Mouse (Mus musculus): ENCODE measurements around the gene Mrps34. TPM values are rescaled to one million over a fixed set of nuclear protein-coding genes. Genes with fewer than 3 reads are reported as not detected.

Gene Mrps34
- polyA plus RNA-seq, 1 experiment = 100 TPM

DNA sequence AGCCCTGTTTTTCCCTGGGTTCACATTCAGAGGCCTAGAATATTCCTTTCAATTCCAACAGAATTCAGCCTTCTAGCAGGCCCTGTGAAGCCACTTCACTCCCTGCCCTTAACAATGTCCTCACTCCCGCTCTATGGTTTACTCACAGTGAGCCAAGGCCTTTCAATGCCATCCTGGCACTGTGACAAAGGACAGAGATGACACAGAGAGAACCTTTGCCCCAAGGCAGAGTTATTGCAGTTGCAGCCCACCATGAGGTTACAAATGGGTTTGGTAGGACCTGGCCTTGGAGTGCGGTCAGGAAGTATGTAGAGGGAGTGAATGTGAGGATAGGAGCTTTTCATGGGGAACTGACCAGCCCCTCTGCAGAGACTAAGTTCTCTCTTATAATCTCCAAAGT, 12.7 kb downstream of the Mrps34 start:
- 87% methylated on average over 2 of the region's 2 CpGs for WGBS
- H3K4me3 ChIP-seq (replicated peaks; ENCODE audit: extremely low read depth, low read depth, low read length) = no peak overlapping the region
- DNase-seq = no peak
- no peak for TF ChIP-seq POLR2A (IDR thresholded peaks at IDR 0.05; ENCODE audit: borderline replicate concordance, extremely low read depth, low read depth, low read length)
- no peak for TF ChIP-seq CTCF (IDR thresholded peaks at IDR 0.05; ENCODE audit: insufficient read depth, low read length)
- no peaks in the 10 kb centered on the region for H3K4me1 ChIP-seq (ENCODE audit: control insufficient read depth, insufficient read depth, low read length)

- no peak for DNase-seq
Observed at GRCm38 (mm10) chr17:24913984-24914383, 19.1 kb downstream of the Mrps34 start.

GRCm38 (mm10) chr17:24923246-24923645, 28.3 kb downstream of the Mrps34 start:
- DNase-seq = no peak
- no peak overlapping the region for H3K4me3 ChIP-seq (replicated peaks; ENCODE audit: extremely low read depth, low read depth, low read length)
- 92% methylated on average over 1 of the region's 1 CpGs for WGBS
- TF ChIP-seq CTCF (IDR thresholded peaks at IDR 0.05; ENCODE audit: insufficient read depth, low read length) (no peak), POLR2A (IDR thresholded peaks at IDR 0.05; ENCODE audit: borderline replicate concordance, extremely low read depth, low read depth, low read length) (no peak)
- H3K4me1 ChIP-seq (ENCODE audit: control insufficient read depth, insufficient read depth, low read length) = no peaks in the 10 kb centered on the region

More at GRCm38 (mm10) chr17:24913984-24914383, 19.1 kb downstream of the Mrps34 start:
- Histone ChIP-seq H3K4me3 (replicated peaks; ENCODE audit: extremely low read depth, low read depth, low read length) (no peak overlapping the region), H3K4me1 (ENCODE audit: control insufficient read depth, insufficient read depth, low read length) (no peaks in the 10 kb centered on the region)
- TF ChIP-seq POLR2A (IDR thresholded peaks at IDR 0.05; ENCODE audit: borderline replicate concordance, extremely low read depth, low read depth, low read length) (no peak), CTCF (IDR thresholded peaks at IDR 0.05; ENCODE audit: insufficient read depth, low read length) (no peak)

DNA sequence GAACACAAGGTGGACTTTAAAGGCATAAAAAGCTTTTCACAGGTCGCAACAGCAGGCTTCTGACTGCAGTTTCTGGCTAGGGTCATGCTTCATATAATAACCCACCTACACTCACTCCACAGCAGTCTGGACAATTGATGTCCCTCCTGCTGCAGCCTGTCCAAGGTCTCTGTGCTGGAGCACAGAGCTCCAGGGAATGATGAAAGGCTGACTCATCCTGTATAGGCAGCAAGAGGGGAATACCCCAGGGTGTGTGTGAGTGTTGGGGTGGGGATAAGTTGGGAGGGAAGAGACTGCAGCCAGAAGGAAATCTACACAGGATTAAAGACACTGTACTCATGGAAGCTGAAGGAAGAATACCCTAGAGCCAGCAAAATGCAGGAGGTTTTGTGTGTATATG, 34.6 kb downstream of the Mrps34 start:
- WGBS = 69% methylated on average over 1 of the region's 1 CpGs
- Histone ChIP-seq H3K4me1 (ENCODE audit: control insufficient read depth, insufficient read depth, low read length) (no peaks in the 10 kb centered on the region), H3K4me3 (replicated peaks; ENCODE audit: extremely low read depth, low read depth, low read length) (no peak overlapping the region)
- no peak for DNase-seq
- TF ChIP-seq CTCF (IDR thresholded peaks at IDR 0.05; ENCODE audit: insufficient read depth, low read length) = no peak
- no peak for TF ChIP-seq POLR2A (IDR thresholded peaks at IDR 0.05; ENCODE audit: borderline replicate concordance, extremely low read depth, low read depth, low read length)

- DNase-seq = no peak
- WGBS = 83% methylated on average over 4 of the region's 4 CpGs
- TF ChIP-seq POLR2A (IDR thresholded peaks at IDR 0.05; ENCODE audit: borderline replicate concordance, extremely low read depth, low read depth, low read length) (no peak), CTCF (IDR thresholded peaks at IDR 0.05; ENCODE audit: insufficient read depth, low read length) (no peak)
- Histone ChIP-seq H3K4me1 (ENCODE audit: control insufficient read depth, insufficient read depth, low read length) (peaks cover 10% of the 10 kb centered on the region; the same call in 1 of the 2 replicates), H3K4me3 (replicated peaks; ENCODE audit: extremely low read depth, low read depth, low read length) (no peak overlapping the region)
Observed at GRCm38 (mm10) chr17:24932431-24932830, 37.5 kb downstream of the Mrps34 start.

DNA sequence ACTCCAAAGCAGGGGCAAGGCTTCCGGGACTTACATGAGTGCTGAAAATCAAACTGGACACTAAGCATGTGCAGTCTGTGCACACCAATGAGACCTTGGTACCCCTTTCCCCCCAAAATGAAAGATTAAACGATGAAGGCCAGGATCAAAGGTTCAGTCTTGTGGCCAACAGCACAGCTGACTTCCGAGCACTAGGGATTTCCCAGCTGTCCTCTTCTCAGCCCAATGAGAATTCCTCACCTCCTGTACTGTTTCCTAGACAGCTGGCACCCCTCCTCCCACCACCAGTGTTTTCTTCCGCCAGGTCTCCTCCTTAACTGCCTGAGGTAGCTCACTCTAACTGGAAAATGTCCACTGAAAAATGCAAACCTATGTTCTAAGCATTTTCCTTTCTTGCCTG, 38.2 kb downstream of the Mrps34 start:
- no peak for TF ChIP-seq CTCF (IDR thresholded peaks at IDR 0.05; ENCODE audit: insufficient read depth, low read length)
- no peak for TF ChIP-seq POLR2A (IDR thresholded peaks at IDR 0.05; ENCODE audit: borderline replicate concordance, extremely low read depth, low read depth, low read length)
- Histone ChIP-seq H3K4me3 (replicated peaks; ENCODE audit: extremely low read depth, low read depth, low read length) (no peak overlapping the region), H3K4me1 (ENCODE audit: control insufficient read depth, insufficient read depth, low read length) (peaks cover 10% of the 10 kb centered on the region; the same call in 1 of the 2 replicates)
- 75% methylated on average over 4 of the region's 4 CpGs for WGBS
- DNase-seq = no peak

DNA sequence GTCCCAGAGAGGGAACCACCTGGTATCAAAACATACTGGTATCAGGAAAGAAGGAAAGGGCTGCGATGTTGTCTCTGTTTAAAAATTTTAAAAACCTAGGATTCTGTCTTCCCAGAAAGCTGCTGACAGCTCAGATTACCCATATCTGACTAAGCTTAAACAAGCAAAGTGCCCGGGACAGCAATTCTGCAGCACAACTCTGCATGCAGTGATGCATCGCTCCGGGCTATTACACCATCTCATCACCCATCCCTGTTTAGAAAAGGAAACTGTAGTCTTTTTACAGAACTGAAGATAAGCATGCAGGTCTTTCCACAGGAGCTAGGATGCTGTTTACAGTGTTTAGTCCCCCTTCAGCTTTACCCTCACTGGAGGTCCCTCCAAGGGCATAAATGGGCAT, 40.0 kb downstream of the Mrps34 start:
- TF ChIP-seq CTCF (IDR thresholded peaks at IDR 0.05; ENCODE audit: insufficient read depth, low read length) = no peak
- TF ChIP-seq POLR2A (IDR thresholded peaks at IDR 0.05; ENCODE audit: borderline replicate concordance, extremely low read depth, low read depth, low read length) = no peak
- Histone ChIP-seq H3K4me1 (ENCODE audit: control insufficient read depth, insufficient read depth, low read length) (peaks cover 10% of the 10 kb centered on the region; the same call in 1 of the 2 replicates), H3K4me3 (replicated peaks; ENCODE audit: extremely low read depth, low read depth, low read length) (no peak overlapping the region)
- WGBS = 65% methylated on average over 4 of the region's 4 CpGs
- no peak for DNase-seq

GRCm38 (mm10) chr17:24935666-24936065, 40.8 kb downstream of the Mrps34 start:
- no peak for DNase-seq
- peaks cover 10% of the 10 kb centered on the region; the same call in 1 of the 2 replicates for H3K4me1 ChIP-seq (ENCODE audit: control insufficient read depth, insufficient read depth, low read length)
- TF ChIP-seq CTCF (IDR thresholded peaks at IDR 0.05; ENCODE audit: insufficient read depth, low read length) = no peak
- TF ChIP-seq POLR2A (IDR thresholded peaks at IDR 0.05; ENCODE audit: borderline replicate concordance, extremely low read depth, low read depth, low read length) = no peak
- peak overlapping the region; percentile 27 for H3K4me3 ChIP-seq (replicated peaks; ENCODE audit: extremely low read depth, low read depth, low read length)

GRCm38 (mm10) chr17:24936259-24937237, 41.6 kb downstream of the Mrps34 start, which contains the start of gene Mapk8ip3:
Gene Mapk8ip3, minus strand, starts transcription at chr17:24936977.
- WGBS = under 1% methylated on average over 78 of the region's 78 CpGs
- H3K4me3 ChIP-seq (replicated peaks; ENCODE audit: extremely low read depth, low read depth, low read length) = peak within 1 kb of the TSS; percentile 88
- TF ChIP-seq POLR2A (IDR thresholded peaks at IDR 0.05; ENCODE audit: borderline replicate concordance, extremely low read depth, low read depth, low read length) (peak; percentile 89; the same call in 1 of the 2 replicates), CTCF (IDR thresholded peaks at IDR 0.05; ENCODE audit: insufficient read depth, low read length) (no peak)
- peaks cover 10% of the 10 kb centered on the region; the same call in 1 of the 2 replicates for H3K4me1 ChIP-seq (ENCODE audit: control insufficient read depth, insufficient read depth, low read length)
- peak; percentile 97 for DNase-seq
